Mouse (Mus musculus): ENCODE data around the gene Rhox2g.
"Not testable (repeated sequence)": the region's sequence is repeated elsewhere in the genome, so short reads cannot be mapped to it uniquely, and the experiment has no call there.

Rhox2g gene

DNA sequence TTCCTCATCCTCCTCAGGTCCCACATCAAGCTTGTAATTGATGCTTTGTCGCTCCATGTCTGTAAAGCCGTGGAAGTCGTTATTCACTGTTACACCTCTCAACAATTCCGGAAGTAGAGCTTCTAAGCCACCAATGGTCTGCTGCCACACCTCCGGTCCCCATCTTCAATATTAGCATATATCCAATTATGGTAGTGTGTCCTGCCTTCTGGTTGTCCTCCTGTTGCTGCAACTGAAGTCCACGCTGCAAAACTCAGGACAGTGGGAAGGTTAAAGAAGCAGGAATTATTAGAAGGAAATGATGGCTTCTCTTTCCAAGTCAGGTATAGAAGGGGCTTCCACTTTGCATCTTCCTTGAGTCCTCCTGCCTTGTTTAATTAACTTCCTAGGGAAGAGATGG lies at the start of gene Rhox2g:
Gene Rhox2g, minus strand, starts transcription at position 101 of the 400 bp plus-strand sequence.
- not testable (repeated sequence) for DNase-seq (ENCODE audit: extremely low read depth, low read depth)

DNA sequence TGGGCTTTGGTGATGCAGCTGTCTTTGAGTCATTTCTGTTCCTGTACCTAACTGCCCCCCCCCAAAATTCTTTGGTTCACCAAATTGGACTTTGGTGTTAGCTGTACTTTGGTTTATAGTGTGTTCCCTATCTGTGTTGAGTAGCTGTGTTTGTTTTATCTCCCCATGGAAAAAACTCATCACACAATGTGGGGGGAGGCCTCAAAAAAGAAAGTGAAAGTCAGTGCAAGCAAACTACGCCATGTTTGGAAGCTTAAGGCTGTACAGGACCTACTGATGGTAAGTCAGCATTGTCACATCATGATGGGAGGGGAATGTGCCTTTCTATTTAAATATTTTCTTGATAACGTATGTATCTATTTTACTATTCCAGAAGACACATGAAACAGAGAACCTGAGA lies 49.0 kb upstream of the Rhox2g start:
- DNase-seq (ENCODE audit: extremely low read depth, low read depth) = no peak

GRCm38 (mm10) chrX:37683031-37683715 lies 39.9 kb upstream of the Rhox2g start:
- DNase-seq (ENCODE audit: extremely low read depth, low read depth) = no peak

DNA sequence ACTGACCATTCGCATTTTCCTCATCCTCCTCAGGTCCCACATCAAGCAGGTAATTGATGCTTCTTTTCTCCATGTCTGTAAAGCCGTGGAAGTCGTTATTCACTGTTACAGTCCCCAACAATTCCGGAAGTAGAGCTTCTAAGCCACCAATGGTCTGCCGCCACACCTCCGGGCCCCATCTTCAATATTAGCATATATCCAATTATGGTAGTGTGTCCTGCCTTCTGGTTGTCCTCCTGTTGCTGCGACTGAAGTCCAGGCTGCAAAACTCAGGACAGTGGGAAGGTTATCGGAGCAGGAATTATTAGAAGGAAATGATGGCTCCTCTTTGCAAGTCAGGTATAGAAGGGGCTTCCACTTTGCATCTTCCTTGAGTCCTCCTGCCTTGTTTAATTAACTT lies 29.9 kb upstream of the Rhox2g start, which contains the start of gene Rhox2h:
Gene Rhox2h, minus strand, starts transcription at position 101 of the 400 bp plus-strand sequence.
- not testable (repeated sequence) for DNase-seq (ENCODE audit: extremely low read depth, low read depth)

GRCm38 (mm10) chrX:37668664-37669063 lies 25.4 kb upstream of the Rhox2g start, which contains the start of gene Rhox3h:
TSS of gene Rhox3h (minus strand) at chrX:37668764.
- not testable (repeated sequence) for DNase-seq (ENCODE audit: extremely low read depth, low read depth)

GRCm38 (mm10) chrX:37651227-37651626 lies 8.0 kb upstream of the Rhox2g start, which contains the start of gene Rhox4g:
TSS of gene Rhox4g (minus strand) at chrX:37651327.
- DNase-seq (ENCODE audit: extremely low read depth, low read depth) = not testable (repeated sequence)

- not testable (repeated sequence) for DNase-seq (ENCODE audit: extremely low read depth, low read depth)
These were observed 14.8 kb downstream of the Rhox2g start, which contains the start of gene Rhox3g for GRCm38 (mm10) chrX:37628512-37628911. TSS of gene Rhox3g (minus strand) at chrX:37628612.

- not testable (repeated sequence) for DNase-seq (ENCODE audit: extremely low read depth, low read depth)
These were observed 35.7 kb downstream of the Rhox2g start, which contains the start of gene Rhox4f for GRCm38 (mm10) chrX:37607604-37608003. TSS of gene Rhox4f (minus strand) at chrX:37607704.
